Mouse (Mus musculus) hindbrain, embryonic 14.5 days (tissue): ENCODE results near the gene Cryba4. TPM values are rescaled to one million over a fixed set of nuclear protein-coding genes. Genes with fewer than 3 reads are reported as not detected.

Source experiments
- ATAC-seq: fragments of 200-750 bp; cut with Nextera tagmentation; 2 replicates; pipeline ENCODE4 v1.8.0; 2017; ENCODE audit warnings: moderate number of reproducible peaks, mild to moderate bottlenecking, moderate TSS enrichment, moderate library complexity; ENCODE audit not compliant: low FRiP score
- DNase-seq: peaks from one replicate; pipeline ENCODE4 v3.0.0-alpha.2; 2015; ENCODE audit warnings: low spot score
- H3K27ac ChIP-seq: fragments of 300-500 bp; sonication (generic); 2 replicates; pipeline ENCODE4 v1.5.1; 2014; ENCODE audit warnings: mild to moderate bottlenecking, moderate library complexity
- H3K27me3 ChIP-seq: fragments of 300-500 bp; sonication (generic); 2 replicates; pipeline ENCODE4 v1.6.1; 2014; ENCODE audit warnings: mild to moderate bottlenecking, low read length, mixed read lengths; ENCODE audit not compliant: control insufficient read depth, insufficient read depth
- H3K36me3 ChIP-seq: fragments of 300-500 bp; sonication (generic); replicated peaks from 2 replicates; pipeline ENCODE4 v1.6.1; 2014; ENCODE audit not compliant: control insufficient read depth, insufficient read depth
- H3K4me1 ChIP-seq: fragments of 300-500 bp; sonication (generic); replicated peaks from 2 replicates; pipeline ENCODE4 v1.6.1; 2014; ENCODE audit warnings: antibody characterized with exemption, low read length, mixed read lengths; ENCODE audit not compliant: control insufficient read depth, insufficient read depth
- H3K4me2 ChIP-seq: fragments of 300-500 bp; sonication (generic); replicated peaks from 2 replicates; pipeline ENCODE4 v1.6.1; 2014; ENCODE audit warnings: mild to moderate bottlenecking, moderate library complexity
- H3K4me3 ChIP-seq: fragments of 300-500 bp; sonication (generic); replicated peaks from 2 replicates; pipeline ENCODE4 v1.5.1; 2014; ENCODE audit warnings: mild to moderate bottlenecking, low read length
- H3K9ac ChIP-seq: fragments of 300-500 bp; sonication (generic); 2 replicates; pipeline ENCODE4 v1.6.1; 2014
- H3K9me3 ChIP-seq: fragments of 300-500 bp; sonication (generic); 2 replicates; pipeline ENCODE4 v1.6.1; 2016; ENCODE audit warnings: low read length; ENCODE audit not compliant: control insufficient read depth
- WGBS: fragments of 180-500 bp; shearing (Covaris S2); extraction: QIAGEN DNeasy Blood & Tissue Kit; methylation state at CpG from one replicate; pipeline ENCODE4 v1.1.7; 2014; 5-methylcytosine and 5-hydroxymethylcytosine counted together
- polyA plus RNA-seq: library from polyadenylated mRNA; unstranded; fragments of >200 nt; fragmentation: Nextera tagmentation; extraction: Ambion mirVana; gene quantifications from 2 replicates; pipeline ENCODE4 v1.2.1, GENCODE M21; 2014

Gene Cryba4
- polyA plus RNA-seq, 1 experiment from 2014 or later: 3.2 TPM

- no peak overlapping the region for H3K4me3 ChIP-seq
- WGBS: 69% methylated on average over 2 of the region's 2 CpGs
- no peak overlapping the region for H3K9ac ChIP-seq
- no peaks in the 10 kb centered on the region for H3K36me3 ChIP-seq
- H3K9me3 ChIP-seq: no peaks in the 10 kb centered on the region
- H3K4me2 ChIP-seq: no peak overlapping the region
- ATAC-seq: no peak
- H3K4me1 ChIP-seq: peaks cover 18% of the 10 kb centered on the region
- H3K27me3 ChIP-seq: no peaks in the 10 kb centered on the region
- H3K27ac ChIP-seq: no peak overlapping the region
- no peak for DNase-seq
Observed at GRCm38 (mm10) chr5:112272934-112273333, 20.6 kb upstream of the Cryba4 start.

GRCm38 (mm10) chr5:112270764-112271541 lies 18.6 kb upstream of the Cryba4 start:
- H3K36me3 ChIP-seq: no peaks in the 10 kb centered on the region
- H3K27ac ChIP-seq: peak overlapping the region; percentile 44

GRCm38 (mm10) chr5:112266011-112266777 lies 13.9 kb upstream of the Cryba4 start:
- H3K27ac ChIP-seq: no peak overlapping the region
- H3K9ac ChIP-seq: no peak overlapping the region
- no peak overlapping the region for H3K4me2 ChIP-seq
- H3K9me3 ChIP-seq: no peaks in the 10 kb centered on the region
- DNase-seq (no peak), ATAC-seq (no peak)
- 69% methylated on average over 9 of the region's 9 CpGs for WGBS
- H3K4me3 ChIP-seq: no peak overlapping the region
- H3K36me3 ChIP-seq: no peaks in the 10 kb centered on the region
- peaks cover 10% of the 10 kb centered on the region; the same call in 1 of the 2 replicates for H3K4me1 ChIP-seq
- no peaks in the 10 kb centered on the region for H3K27me3 ChIP-seq

More at GRCm38 (mm10) chr5:112270764-112271541, 18.6 kb upstream of the Cryba4 start:
- Histone ChIP-seq H3K4me2 (peak overlapping the region; percentile 34), H3K9ac (peak overlapping the region; percentile 48; the same call in 1 of the 2 replicates), H3K4me3 (no peak overlapping the region), H3K27me3 (no peaks in the 10 kb centered on the region), H3K9me3 (no peaks in the 10 kb centered on the region), H3K4me1 (peaks cover 12% of the 10 kb centered on the region; the same call in 1 of the 2 replicates)
- WGBS: 21% methylated on average over 24 of the region's 24 CpGs
- ATAC-seq (0 out of 2 replicates have a peak, but pooled peaks have one; percentile 55), DNase-seq (peak; percentile 57)

- no peak for DNase-seq
- Histone ChIP-seq H3K27me3 (no peaks in the 10 kb centered on the region), H3K36me3 (no peaks in the 10 kb centered on the region), H3K27ac (no peak overlapping the region), H3K4me3 (no peak overlapping the region), H3K4me1 (peaks cover 4% of the 10 kb centered on the region; the same call in 1 of the 2 replicates), H3K4me2 (no peak overlapping the region), H3K9me3 (no peaks in the 10 kb centered on the region), H3K9ac (no peak overlapping the region)
- ATAC-seq: no peak
- WGBS: 10% methylated on average over 10 of the region's 10 CpGs
Observed at GRCm38 (mm10) chr5:112265515-112265914, 13.2 kb upstream of the Cryba4 start.

GRCm38 (mm10) chr5:112265110-112265509 lies 12.8 kb upstream of the Cryba4 start:
- Histone ChIP-seq H3K36me3 (no peaks in the 10 kb centered on the region), H3K9ac (no peak overlapping the region)

GRCm38 (mm10) chr5:112264099-112264498 lies 11.8 kb upstream of the Cryba4 start:
- no peaks in the 10 kb centered on the region for H3K4me1 ChIP-seq
- no peak for DNase-seq
- 91% methylated on average over 7 of the region's 7 CpGs for WGBS

More at GRCm38 (mm10) chr5:112265110-112265509, 12.8 kb upstream of the Cryba4 start:
- Histone ChIP-seq H3K4me3 (no peak overlapping the region), H3K27me3 (no peaks in the 10 kb centered on the region), H3K9me3 (no peaks in the 10 kb centered on the region), H3K4me2 (no peak overlapping the region), H3K4me1 (no peaks in the 10 kb centered on the region), H3K27ac (no peak overlapping the region)
- DNase-seq (no peak), ATAC-seq (no peak)
- 87% methylated on average over 5 of the region's 5 CpGs for WGBS

GRCm38 (mm10) chr5:112260818-112261217 lies 8.5 kb upstream of the Cryba4 start:
- Histone ChIP-seq H3K4me2 (no peak overlapping the region), H3K36me3 (no peaks in the 10 kb centered on the region), H3K9ac (no peak overlapping the region), H3K4me3 (no peak overlapping the region), H3K4me1 (no peaks in the 10 kb centered on the region), H3K27me3 (no peaks in the 10 kb centered on the region), H3K9me3 (no peaks in the 10 kb centered on the region), H3K27ac (no peak overlapping the region)
- 86% methylated on average over 3 of the region's 3 CpGs for WGBS
- DNase-seq: no peak
- ATAC-seq: no peak

More at GRCm38 (mm10) chr5:112264099-112264498, 11.8 kb upstream of the Cryba4 start:
- Histone ChIP-seq H3K9ac (no peak overlapping the region), H3K4me3 (no peak overlapping the region), H3K4me2 (no peak overlapping the region), H3K27ac (no peak overlapping the region), H3K36me3 (no peaks in the 10 kb centered on the region), H3K9me3 (no peaks in the 10 kb centered on the region), H3K27me3 (no peaks in the 10 kb centered on the region)
- no peak for ATAC-seq

GRCm38 (mm10) chr5:112259862-112260650 lies 7.7 kb upstream of the Cryba4 start:
- WGBS: 92% methylated on average over 16 of the region's 16 CpGs

GRCm38 (mm10) chr5:112257896-112258295 lies 5.6 kb upstream of the Cryba4 start:
- Histone ChIP-seq H3K27ac (no peak overlapping the region), H3K4me1 (no peaks in the 10 kb centered on the region), H3K4me3 (no peak overlapping the region), H3K36me3 (no peaks in the 10 kb centered on the region), H3K27me3 (no peaks in the 10 kb centered on the region), H3K9me3 (no peaks in the 10 kb centered on the region), H3K9ac (no peak overlapping the region), H3K4me2 (no peak overlapping the region)
- WGBS: 86% methylated on average over 3 of the region's 3 CpGs
- no peak for DNase-seq
- ATAC-seq: no peak

More at GRCm38 (mm10) chr5:112259862-112260650, 7.7 kb upstream of the Cryba4 start:
- Histone ChIP-seq H3K27ac (no peak overlapping the region), H3K9ac (no peak overlapping the region), H3K4me3 (no peak overlapping the region), H3K27me3 (no peaks in the 10 kb centered on the region), H3K4me2 (no peak overlapping the region), H3K4me1 (no peaks in the 10 kb centered on the region), H3K36me3 (no peaks in the 10 kb centered on the region), H3K9me3 (no peaks in the 10 kb centered on the region)
- ATAC-seq (no peak), DNase-seq (no peak)
